Mouse (Mus musculus) thymus, adult 2 months (tissue): ENCODE results near the gene Col4a2.

Source experiments
- CTCF ChIP-seq: fragments of 200-500 bp; IDR thresholded peaks from 2 replicates; pipeline ENCODE4 v1.5.1; 2012; ENCODE audit warnings: mild to moderate bottlenecking, control low read depth, low read length, moderate library complexity, borderline replicate concordance; ENCODE audit not compliant: control insufficient read depth, poor library complexity, insufficient read depth; ENCODE audit errors: extremely low read depth
- POLR2A ChIP-seq: fragments of 200-500 bp; IDR thresholded peaks from 2 replicates; pipeline ENCODE4 v1.6.1; 2012; ENCODE audit warnings: mild to moderate bottlenecking, low read length, control low read depth, moderate library complexity; ENCODE audit not compliant: control insufficient read depth, poor library complexity, insufficient read depth; ENCODE audit errors: extremely low read depth

- no peak for TF ChIP-seq POLR2A
- TF ChIP-seq CTCF: no peak
These were observed 144.7 kb downstream of the Col4a2 start for GRCm38 (mm10) chr8:11457278-11457677.
